Mouse (Mus musculus): ENCODE data around the gene Defb23.

DNA sequence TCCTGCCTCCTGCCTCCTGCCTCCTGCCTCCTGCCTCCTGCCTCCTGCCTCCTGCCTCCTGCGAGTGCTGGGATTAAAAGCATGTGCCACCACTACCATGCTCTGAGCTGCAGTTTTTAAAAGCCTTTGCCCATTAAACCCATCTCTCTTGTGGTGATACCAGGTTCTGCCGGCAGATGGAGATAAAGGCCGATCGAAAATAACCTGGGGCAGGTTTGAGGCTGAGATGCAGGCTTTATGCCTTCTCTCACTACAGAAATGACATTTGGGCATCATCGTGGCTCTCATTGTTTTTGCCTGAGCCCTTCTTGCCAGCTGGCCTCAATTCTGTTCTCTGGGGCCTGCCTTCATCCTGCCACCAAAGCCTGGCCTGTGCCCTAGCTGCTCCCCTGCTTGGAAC lies 14.2 kb downstream of the Defb23 start:
- TF ChIP-seq EP300 (IDR thresholded peaks at IDR 0.05; ENCODE audit: low read depth) = no peak
- peak; percentile 72 for TF ChIP-seq CTCF (IDR thresholded peaks at IDR 0.05; ENCODE audit: low read depth)
